Mouse (Mus musculus): ENCODE measurements around the gene C130050O18Rik.

- no peak for TF ChIP-seq CTCF (IDR thresholded peaks at IDR 0.05; ENCODE audit: low read depth)
- TF ChIP-seq EP300 (IDR thresholded peaks at IDR 0.05; ENCODE audit: low read depth) = no peak
Observed at GRCm38 (mm10) chr5:139429818-139430341, 24.8 kb downstream of the C130050O18Rik start.

Measured in liver, postnatal 0 days (tissue).